Mouse (Mus musculus): Measurements from ENCODE around the gene Polr2f.

The Polr2f gene

DNA sequence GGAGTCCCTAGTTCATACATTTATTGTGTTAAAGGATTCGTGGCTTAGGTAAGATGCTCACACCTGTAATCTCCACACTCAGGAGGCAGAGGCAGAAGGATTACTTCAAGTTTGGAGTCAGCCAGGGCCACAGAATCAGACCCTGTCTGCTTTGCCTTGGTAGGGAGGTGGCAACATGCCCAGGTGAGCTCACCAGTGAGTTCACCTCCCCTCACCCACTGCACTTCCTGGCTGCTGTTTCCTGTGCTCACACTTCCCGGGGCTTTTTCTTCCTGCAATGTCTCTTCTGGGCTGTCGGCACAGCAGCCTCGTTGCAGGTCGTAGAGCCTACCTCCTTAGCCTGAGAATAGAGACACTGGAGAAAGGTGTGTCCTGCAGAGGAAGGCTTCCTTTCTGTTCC is 25.5 kb upstream of the Polr2f start:
- intact Hi-C loops (cut with DNase I): no loop called here

DNA sequence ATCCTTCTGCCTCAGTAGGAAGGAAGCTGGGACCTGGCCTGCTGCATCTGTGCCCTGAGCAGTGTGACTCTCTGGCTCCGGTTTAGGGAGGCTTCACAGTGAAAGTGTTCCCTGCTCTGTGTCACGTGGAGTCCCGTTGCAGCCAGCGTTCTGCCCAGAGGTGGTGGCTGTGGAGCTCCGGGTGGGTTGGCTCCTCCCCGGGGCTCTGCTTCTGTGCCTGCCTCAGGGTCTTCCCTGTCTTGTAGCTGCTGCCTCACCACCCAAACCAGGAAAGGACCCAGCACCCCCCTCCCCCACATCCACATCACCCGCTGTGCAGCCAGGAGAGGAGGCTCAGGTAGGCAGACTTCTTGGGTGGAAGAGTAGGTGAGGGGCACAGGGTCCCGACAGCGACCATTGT is 21.3 kb upstream of the Polr2f start:
- intact Hi-C loops (cut with DNase I): no loop called here

DNA sequence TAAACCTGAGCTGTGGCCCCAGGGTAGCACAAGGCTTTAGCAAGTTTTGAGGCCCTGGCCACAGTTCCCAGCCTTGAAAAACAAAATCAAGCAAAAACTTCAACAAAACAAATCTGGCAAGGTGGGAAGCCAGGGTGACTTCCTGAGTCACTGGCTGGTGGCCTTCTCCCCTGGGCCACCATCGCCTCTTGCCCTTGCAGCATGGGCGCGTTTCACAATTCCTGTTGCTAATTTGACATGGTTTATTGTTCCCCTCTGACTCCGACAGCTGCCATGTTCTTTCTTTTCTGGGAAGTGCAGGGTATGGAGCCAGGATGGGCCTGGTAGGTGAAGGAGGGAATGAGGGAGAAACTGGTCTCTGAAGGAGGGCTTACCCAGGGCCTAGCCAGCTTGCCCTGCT is 18.7 kb upstream of the Polr2f start:
- intact Hi-C loops (cut with DNase I): no loop called here

DNA sequence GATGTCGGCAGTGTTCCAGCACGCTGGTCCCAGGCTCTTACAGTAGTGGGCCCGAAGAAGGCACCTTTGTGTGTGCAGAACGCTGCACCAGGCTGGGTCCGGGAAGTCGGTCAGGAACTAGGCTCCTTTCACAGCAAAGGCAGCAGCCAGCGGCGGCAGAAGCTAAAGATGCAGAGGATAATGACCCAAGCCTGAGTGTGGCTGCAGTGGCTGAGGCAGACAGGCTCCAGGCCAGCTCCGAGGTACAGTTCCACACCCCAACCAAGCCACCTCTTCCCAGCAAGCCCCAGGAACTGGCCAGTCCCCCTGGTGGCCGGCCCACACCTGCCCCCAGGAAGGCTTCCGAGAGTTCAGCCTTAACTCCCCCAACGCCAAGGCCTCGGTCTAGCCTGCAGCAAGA is 18.3 kb upstream of the Polr2f start:
- intact Hi-C loops (cut with DNase I): no loop called here

DNA sequence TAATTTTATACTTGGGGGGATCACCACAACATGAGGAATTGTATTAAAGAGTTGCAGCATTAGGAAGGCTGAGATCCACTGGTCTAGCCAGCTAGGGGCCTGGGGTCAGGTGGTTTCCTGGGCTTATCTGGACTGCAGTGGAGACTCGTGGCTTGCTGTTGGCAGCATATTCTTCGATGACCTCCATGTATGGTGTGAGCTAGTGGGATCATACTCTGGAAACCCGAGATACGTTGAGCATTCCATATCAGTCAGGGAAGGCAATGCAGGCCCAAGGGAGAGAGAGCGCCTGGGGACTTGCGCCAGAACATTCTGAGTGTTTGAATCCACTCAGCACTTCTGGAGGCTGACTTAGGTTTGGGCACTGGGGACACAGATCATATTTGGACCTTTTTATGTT is 17.1 kb upstream of the Polr2f start:
- intact Hi-C loops (cut with DNase I): no loop called here

DNA sequence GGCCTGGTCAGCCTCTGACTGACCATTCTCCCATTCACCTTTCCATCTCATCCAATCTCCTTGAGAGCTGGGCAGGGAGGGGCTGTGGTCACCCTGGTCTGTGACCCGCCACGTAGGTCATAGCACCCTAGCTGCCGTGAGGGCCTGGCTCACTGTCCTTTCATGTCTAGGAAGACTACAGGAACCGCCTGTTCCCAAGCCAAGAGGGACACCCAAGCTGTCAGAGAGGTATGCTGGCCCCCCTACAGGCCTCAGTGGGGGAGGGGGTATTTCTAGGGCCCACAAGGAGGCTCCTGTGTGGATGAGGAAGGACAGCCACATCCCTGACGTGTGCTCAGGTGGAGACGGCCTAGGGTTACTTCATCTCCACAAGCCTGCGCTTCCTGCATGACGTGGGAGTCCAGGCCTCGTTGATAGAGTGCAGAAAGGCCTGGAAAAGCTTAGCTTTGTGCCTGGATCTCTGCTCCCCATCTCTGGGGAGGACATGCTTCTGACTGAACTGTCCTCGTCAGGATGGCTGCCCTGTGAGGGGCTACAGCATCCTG is 16.4 kb upstream of the Polr2f start:
- intact Hi-C loops (cut with DNase I): no loop called here

DNA sequence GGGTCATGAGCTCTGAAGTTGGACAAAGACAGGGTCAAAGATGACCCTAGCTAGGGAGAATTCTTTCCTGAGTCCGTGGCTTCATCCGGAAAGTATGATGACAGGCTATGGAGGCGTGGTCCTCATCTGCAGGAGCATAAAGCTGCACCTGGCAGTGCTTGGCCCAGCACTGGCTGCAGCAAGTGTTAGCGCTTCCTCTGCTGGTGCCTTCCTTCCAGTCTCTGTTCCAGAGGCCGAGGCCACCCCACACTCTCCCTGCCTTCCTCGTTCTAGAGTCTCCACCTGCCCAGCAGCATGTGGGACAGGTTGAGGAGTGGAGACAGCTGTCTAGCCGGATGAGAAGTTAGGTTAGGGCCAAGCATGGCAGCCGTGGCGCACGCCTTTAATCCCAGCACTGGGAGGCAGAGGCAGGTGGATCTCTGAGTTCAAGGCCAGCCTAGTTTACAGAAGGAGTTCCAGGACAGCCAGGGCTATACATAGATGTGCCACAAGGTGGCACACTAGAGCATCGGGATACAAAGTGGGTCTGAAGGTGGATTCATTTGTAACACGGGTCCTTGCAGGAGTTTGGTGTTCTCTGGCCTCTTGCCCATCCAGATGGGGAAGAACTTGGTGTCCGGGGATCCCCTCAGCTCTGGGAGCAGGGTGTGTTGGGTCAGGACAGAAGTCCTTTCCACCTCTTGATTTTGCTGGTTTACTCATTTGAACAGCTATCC is 14.4 kb upstream of the Polr2f start:
- intact Hi-C loops (cut with DNase I): loop anchor here (5.0 kb wide), 1 partner anchor 34 kb away; no protein-coding TSS in a partner anchor

DNA sequence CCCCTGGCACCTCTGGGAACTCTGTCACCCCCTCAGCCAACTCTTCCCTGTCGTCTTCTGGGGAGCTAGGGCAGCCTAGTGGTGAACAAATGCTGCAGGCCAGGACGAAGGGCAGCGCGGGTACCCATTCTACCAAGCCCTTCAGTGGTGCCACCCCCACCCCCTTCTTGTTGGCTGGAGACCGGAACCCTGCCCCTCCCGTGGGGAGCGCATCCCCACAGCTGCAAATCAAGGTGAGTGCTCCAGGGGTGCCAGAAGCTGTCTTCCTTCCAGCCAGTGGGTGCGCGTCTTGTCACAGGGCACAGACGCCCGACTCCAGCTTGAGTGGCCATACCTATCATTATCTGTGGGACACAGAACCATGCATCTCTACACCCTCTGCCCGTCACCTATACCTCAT is 13.7 kb upstream of the Polr2f start:
- intact Hi-C loops (cut with DNase I): loop anchor here (5.0 kb wide), 1 partner anchor 35 kb away; no protein-coding TSS in a partner anchor

DNA sequence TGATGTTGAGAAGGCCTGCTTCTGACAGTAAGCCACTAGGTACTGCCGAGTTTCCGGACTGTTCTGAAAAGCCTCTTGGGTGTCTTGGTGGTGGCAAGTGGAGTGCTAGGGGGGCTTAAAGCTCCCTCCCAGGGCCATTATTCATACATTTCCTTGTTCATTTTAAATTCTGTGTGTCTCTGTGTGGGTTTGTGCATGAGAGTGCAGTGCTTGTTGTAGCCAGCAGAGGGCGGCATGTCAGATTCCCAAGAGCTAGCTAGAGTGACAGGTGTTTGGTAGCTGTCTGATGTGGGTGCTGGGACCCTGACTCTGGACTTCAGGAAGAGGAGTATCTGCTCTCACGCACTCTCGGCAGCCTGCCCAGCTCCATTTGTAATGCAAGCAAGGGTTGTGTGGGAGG is 12.6 kb upstream of the Polr2f start:
- intact Hi-C loops (cut with DNase I): loop anchor here (5.0 kb wide), 1 partner anchor 36 kb away; no protein-coding TSS in a partner anchor

DNA sequence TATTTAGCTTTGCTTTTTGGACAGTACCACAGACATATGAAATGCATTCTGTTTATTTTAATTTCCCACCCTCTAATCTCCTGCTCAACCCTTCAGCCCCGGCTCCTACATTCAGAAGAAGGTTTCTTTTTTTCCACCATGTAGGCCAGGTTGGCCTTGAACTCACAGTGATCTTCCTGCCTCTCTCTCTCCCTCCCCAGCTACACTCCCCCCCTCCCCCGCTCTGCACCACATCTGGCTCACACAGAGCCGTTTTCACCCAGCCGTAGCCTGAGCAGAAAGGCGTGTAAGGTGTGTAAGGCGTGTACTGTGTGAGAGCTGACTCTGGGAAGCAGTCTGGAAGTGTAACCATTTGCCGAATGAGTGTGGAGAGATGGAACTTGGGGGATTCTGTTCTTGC is 11.5 kb upstream of the Polr2f start:
- intact Hi-C loops (cut with DNase I): loop anchor here (5.0 kb wide), 1 partner anchor 37 kb away; no protein-coding TSS in a partner anchor

DNA sequence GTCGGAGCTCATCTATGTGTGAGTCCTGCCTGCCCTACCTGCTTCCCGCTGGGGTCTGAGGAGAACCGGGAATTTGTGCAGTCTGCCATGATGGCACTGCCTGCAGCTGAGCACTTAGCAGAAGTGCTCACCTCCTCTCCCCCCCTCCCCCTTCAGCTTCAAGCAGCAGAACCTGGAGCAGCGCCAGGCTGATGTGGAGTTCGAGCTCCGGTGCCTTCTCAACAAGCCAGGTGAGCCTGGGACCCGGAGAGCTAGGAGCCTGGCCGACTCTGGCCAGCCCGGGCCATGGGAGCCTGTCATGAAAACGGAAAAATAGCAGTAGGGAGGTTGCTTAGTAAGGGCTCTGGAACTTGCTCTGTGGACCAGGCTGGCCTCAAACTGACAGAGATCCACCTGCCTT is 10.0 kb upstream of the Polr2f start:
- intact Hi-C loops (cut with DNase I): no loop called here

DNA sequence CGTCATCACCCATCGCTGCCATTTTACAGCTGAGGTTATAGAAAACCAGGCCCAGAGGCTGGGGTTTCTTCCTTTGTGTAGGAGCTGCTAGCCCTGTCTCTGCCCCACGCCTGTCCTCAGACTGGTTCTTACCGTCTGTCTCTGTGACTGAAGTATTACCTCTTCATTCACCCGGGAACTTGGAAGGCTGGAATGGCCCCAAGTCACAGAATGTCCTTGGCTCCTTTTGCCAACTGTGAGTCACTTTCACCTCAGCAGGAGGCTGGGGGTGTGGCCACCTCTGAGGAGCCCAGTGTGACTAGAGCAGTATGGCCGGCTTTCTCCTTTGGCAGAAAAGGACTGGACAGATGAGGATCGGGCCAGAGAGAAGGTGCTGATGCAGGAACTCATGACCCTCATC is 9.4 kb upstream of the Polr2f start:
- intact Hi-C loops (cut with DNase I): no loop called here

DNA sequence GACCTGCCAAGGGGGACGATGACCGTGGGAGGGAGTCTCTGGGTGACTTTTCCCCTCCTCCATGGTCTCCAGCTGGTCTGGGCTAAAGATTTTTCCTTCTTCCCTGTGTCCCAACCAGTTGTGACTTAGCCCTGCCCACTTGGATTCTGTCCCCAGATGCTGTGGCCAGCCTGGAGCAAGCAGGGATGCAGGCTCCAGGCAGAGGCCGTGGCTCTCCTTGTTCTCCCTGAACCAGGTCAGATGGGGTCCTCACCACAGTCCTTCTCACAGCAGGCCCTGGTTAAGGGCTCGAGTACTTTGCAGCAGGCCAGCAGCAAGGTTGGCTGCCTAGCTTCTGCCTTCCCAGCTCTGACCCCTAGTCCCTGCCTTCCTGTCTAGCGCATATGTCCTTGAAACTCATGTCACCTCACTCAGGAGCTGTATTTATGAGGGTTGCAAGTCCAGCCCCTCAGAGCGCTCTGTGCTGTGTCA is 7.6 kb upstream of the Polr2f start:
- intact Hi-C loops (cut with DNase I): no loop called here

DNA sequence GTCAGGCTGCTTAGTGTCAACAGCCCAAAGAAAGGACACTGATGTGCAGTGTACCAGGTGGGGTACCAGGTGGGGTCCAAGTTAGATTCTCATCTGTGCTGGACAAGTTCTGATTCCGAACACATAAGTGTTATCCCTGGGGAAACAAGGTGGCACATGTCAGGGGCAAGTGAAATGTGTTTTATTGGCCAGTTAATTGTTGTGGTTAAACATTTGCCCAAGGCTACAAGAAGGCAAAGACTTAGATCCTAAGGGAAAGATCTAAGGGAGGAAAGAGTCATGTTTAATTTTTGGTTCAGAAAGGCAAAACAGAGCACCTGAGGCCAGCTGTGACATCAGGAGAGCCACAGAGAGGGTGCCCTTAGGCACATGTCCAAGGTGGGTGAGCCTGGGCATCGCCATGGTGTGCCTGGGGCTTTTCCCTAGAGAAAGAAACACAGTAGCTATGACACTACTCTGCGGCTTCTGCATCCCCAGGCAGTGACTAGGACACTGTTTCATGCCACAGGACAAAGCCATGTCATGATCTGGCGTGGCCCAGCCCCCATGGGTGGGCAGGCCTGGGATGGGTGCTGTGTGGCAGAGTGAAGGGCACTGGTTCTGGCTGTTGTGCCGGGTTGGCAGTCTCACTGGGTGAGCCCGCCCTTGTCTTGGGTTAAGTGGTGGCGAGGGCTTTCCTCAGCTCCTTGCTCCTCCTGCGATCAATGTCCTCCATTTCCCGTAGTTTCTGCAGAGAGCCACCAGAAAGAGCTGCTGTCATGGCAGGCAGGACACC is 6.1 kb upstream of the Polr2f start:
- intact Hi-C loops (cut with DNase I): no loop called here

DNA sequence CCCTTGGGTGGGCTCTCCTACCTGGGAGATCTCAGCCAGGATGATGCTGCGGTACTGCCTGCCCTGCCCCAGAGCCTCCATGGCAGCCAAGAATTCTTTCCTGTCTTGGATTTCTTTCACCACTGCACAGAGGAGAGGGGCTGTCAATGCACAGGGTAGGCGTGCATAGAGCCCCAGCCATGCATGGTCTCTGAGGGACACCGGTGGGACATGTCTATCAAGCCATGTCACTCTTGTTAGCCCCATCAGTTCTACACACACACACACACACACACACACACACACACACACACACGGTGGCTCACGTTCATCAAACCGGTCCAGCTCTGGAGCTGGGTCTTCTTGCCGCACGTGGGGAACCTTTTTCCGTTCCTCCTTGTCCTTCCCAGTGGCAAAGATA is 5.5 kb upstream of the Polr2f start:
- intact Hi-C loops (cut with DNase I): no loop called here

DNA sequence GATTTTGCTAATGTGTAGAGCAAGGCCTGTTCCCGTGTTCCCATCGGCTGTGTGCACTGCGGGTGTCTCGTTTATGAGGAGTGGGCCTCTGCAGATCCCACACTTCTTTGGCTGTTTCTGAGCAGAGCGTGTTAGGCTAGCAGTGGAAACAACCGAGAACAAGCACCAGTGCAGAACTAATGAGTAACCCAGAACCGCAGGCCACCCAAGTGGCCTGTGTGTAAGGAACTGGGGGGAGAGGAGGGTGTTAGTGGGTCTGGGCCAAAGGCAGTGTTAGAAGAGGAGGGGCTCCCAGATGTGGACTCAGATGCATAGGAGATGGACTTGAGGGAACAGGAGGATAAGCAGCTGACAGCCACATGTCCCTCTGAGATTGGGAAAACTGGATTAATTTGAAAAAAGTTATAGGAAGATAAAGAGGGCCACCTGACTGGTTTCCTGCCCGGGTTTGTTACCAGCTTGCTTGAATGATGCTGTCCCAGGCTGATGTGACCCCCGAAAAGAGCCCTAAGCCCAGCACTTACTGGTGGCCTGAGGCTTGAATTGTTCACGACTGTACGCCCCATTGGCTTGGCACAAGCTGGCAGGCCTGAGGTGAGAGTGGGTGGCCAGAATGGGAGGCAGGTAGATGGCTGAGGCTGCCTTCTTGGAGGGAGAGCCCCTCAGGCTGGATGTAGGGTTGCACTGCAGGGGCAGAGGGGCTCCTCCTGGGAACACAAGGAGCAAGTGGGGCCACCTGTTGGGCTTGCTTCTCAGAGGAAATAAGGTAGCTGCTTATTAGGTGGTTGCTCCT is 4.8 kb upstream of the Polr2f start:
- intact Hi-C loops (cut with DNase I): no loop called here

DNA sequence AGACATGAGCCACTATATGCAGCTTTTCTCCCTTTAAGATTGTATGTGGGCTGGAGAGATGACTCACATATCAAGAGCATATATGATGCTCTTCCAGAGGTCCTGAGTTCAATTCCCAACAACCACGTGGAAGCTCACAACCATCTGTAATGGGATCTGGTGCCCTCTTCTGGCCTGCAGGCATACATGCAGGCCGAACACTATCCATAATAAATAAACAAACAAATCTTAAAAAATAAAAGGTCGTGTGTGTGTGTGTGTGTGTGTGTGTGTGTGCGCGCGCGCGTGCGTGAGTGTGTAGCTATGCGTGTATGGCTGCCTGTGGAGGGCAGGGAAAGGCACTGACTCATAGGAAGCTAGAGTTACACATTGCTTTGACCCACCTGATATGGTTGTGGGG is 1.2 kb upstream of the Polr2f start:
- intact Hi-C loops (cut with DNase I): no loop called here

DNA sequence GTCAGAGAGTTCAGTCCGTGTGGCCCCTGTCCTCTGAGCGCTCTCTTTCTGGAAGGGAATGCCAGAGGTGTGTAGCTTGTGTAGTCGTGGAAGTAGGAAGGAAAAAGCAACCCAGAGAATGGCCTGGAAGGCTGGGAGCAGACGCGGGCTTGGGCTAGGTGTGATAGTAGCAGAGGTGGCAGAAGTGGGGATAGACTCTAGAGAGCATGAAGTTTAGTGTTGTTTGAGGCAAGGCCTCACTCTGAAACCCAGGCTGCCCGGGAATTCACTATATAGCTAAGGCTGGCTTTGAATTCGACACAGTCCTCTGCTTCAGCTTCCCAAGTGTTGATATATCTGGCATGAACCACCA is 733 bp downstream of the Polr2f start:
- intact Hi-C loops (cut with DNase I): no loop called here

DNA sequence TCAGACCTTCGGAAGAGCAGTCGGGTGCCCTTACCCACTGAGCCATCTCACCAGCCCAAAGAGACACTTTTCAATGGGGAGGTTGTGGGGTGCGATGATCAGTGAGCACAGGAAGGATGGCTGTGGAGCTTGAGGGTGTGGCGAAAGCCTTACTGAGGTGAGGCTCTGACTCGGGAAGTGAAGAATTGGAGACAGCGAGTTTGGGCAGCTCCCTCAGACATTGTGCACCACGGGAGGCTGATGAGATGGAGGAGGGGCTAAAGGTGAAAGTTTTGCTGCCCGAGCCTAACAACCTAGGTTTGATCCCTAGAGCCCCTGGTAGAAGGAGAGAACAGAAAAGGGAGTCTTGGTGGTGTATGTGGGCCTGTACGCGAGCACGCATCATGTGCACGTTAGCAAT is 2.5 kb downstream of the Polr2f start:
- intact Hi-C loops (cut with DNase I): no loop called here

DNA sequence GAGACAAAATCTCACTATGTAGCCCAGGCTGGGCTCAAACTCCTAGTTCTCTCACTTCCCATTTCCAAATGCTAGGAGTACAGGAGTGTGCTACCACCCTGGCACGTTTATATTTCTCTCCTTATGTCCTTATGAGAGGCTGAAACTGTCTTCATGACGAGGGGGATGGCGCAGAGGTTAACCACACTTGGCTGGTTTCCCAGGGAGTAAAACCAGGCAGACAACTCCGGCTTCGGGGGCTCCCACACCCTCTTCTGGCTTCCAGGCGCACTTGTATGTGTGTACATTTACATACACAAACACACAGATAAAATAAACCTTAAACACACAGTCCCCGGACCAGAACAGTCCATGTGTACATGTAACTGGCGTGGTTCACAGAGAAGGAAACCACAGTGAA is 3.2 kb downstream of the Polr2f start:
- intact Hi-C loops (cut with DNase I): no loop called here

DNA sequence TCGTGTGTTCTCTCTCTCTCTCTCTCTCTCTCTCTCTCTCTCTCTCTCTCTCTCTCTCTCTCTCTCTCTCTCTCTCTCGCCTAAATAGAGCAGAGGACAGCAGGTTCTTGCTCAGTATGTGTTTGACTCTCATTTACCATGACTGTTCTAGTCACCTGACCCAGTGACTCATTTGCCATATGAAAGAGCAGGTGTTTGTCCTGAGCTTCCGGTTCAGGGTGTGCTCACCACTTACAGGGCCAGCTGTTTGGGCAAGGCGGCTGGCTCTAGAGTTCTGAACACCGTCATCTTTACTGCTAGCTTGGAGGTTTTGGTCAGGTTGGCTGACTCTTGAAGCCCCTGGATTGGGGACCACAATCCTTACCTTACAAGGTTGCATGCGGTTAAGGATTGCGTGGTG is 4.7 kb downstream of the Polr2f start:
- intact Hi-C loops (cut with DNase I): loop anchor here (5.0 kb wide), 1 partner anchor 108 kb away; no protein-coding TSS in a partner anchor

DNA sequence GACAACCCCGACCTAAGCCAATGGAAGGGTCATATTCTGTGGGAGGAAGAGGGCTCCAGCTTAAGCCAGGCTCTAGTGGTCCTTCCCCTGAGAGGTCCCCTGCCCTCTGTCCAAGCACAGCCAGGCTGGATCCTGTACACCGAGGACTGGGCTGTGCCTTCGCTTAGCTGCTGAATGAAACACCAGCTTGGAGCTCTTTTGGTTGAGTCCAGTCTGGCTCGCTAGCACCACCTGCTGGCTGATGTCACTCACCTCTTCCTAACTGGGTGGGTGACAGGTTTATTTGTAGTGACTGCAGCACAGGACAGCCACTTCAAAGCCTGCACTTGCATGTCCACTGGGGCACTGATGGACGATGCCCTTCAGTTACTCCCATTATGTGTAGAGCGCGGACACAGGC is 7.7 kb downstream of the Polr2f start:
- intact Hi-C loops (cut with DNase I): loop anchor here (5.0 kb wide), 1 partner anchor 111 kb away; no protein-coding TSS in a partner anchor

All from adrenal gland (tissue).